Mouse (Mus musculus) heart, adult 2 months (tissue): Measurements from ENCODE around the gene Coq8a.

Experiments used
- CTCF ChIP-seq: fragments of 200-600 bp; IDR thresholded peaks from 2 replicates; pipeline ENCODE4 v1.8.1; 2022; ENCODE audit warnings: antibody characterized with exemption, mild to moderate bottlenecking, moderate library complexity
- EP300 ChIP-seq: fragments of 200-500 bp; IDR thresholded peaks from 2 replicates; pipeline ENCODE4 v1.6.1; 2011; ENCODE audit warnings: low read depth, low read length, control low read depth; ENCODE audit not compliant: insufficient read depth
- POLR2A ChIP-seq: fragments of 200-500 bp; IDR thresholded peaks from 2 replicates; pipeline ENCODE4 v1.6.1; 2011; ENCODE audit warnings: mild to moderate bottlenecking, low read depth, low read length, control low read depth; ENCODE audit not compliant: insufficient read depth

DNA sequence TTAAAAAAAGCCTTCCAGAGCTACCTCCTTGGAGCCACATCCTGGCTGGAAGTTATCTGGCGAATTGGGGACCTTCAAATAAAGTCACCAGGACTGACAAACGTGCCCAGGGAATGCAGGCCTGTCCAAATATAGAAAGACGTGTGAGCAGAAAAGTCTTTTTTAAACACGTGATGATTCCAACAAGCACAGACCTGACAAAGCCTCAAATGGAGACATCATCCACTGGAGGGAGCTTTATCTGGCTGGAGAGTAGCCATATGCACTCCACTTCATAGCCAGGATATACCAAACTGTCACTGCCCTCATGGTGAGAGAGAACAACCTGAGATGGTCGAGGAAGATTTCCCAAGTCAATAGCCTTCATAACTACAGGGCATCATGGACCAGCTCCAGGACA lies 13.5 kb downstream of the Coq8a start:
- no peak for TF ChIP-seq POLR2A
- TF ChIP-seq CTCF, result peak; percentile 57
- TF ChIP-seq EP300, result peak; percentile 61
